Mouse (Mus musculus) intestine, embryonic 15.5 days (tissue): ENCODE data around the gene Exoc3l. TPM values are rescaled to one million over a fixed set of nuclear protein-coding genes. Genes with fewer than 3 reads are reported as not detected.

Experiments used
- ATAC-seq: fragments of 200-750 bp; cut with Nextera tagmentation; 2 replicates; pipeline ENCODE4 v1.8.0; 2017; ENCODE audit warnings: moderate TSS enrichment, moderate library complexity
- H3K27ac ChIP-seq: fragments of 300-500 bp; sonication (generic); 2 replicates; pipeline ENCODE4 v1.5.1; 2015; ENCODE audit warnings: mild to moderate bottlenecking, inconsistent platforms
- H3K27me3 ChIP-seq: fragments of 300-500 bp; sonication (generic); replicated peaks from 2 replicates; pipeline ENCODE4 v1.6.1; 2015; ENCODE audit warnings: inconsistent platforms
- H3K36me3 ChIP-seq: fragments of 300-500 bp; sonication (generic); 2 replicates; pipeline ENCODE4 v1.6.1; 2015; ENCODE audit warnings: inconsistent platforms
- H3K4me1 ChIP-seq: fragments of 300-500 bp; sonication (generic); replicated peaks from 2 replicates; pipeline ENCODE4 v1.6.1; 2015; ENCODE audit warnings: inconsistent platforms
- H3K4me2 ChIP-seq: fragments of 300-500 bp; sonication (generic); replicated peaks from 2 replicates; pipeline ENCODE4 v1.6.1; 2015; ENCODE audit warnings: mild to moderate bottlenecking, inconsistent platforms
- H3K4me3 ChIP-seq: fragments of 300-500 bp; sonication (generic); replicated peaks from 2 replicates; pipeline ENCODE4 v1.5.1; 2015; ENCODE audit warnings: inconsistent platforms
- H3K9ac ChIP-seq: fragments of 300-500 bp; sonication (generic); 2 replicates; pipeline ENCODE4 v1.6.1; 2015; ENCODE audit warnings: inconsistent platforms
- H3K9me3 ChIP-seq: fragments of 300-500 bp; sonication (generic); 2 replicates; pipeline ENCODE4 v1.6.1; 2016; ENCODE audit warnings: inconsistent platforms
- WGBS: fragments of 180-500 bp; shearing (Covaris S2); methylation state at CpG from one replicate; pipeline ENCODE4 v1.1.7; 2015; 5-methylcytosine and 5-hydroxymethylcytosine counted together
- polyA plus RNA-seq: library from polyadenylated mRNA; unstranded; fragments of >200 nt; fragmentation: Nextera tagmentation; extraction: Ambion mirVana; gene quantifications from 2 replicates; pipeline ENCODE4 v1.2.1, GENCODE M21; 2015

Gene Exoc3l
- polyA plus RNA-seq: 8.0 and 8.7 TPM in 2 replicates

DNA sequence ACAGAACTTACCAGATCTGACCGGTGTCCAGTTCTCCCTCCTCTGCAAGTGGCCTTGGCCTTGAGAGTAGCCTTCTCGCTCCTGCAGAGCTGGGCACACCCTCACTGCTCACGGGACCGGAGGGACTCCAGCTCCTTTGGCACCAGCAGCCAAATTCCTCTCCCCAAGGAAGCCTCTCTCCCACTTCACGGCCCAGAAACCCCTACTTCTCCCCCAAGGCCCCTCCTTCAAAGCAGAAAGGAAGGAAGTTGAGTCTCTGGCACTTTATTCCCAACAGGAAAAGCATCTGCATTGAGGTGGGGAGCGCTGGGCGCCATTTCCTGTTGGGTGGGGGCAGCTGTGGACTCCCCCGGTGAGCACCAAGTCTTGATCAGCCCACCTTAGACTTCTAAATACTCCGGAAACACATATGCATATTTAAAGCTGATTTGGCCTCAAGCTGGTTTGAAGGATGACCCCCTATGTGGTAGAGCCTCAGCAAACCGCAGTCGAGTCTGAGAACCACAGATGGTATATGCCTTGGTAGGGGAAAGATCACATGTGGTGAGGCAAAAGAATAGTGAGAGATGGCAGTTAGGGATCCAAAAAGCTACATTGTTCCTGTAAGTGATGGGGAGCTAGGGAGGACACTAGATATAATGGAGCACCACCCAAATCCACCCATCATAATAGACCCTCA is at the start of gene Exoc3l:
TSS of gene Exoc3l (minus strand) at position 207 of the 679 bp plus-strand sequence.
- 60% methylated on average over 11 of the region's 11 CpGs for WGBS
- Histone ChIP-seq H3K9me3 (no peaks in the 10 kb centered on the region), H3K4me3 (peak within 1 kb of the TSS; percentile 92), H3K36me3 (peaks cover 13% of the 10 kb centered on the region), H3K9ac (0 out of 2 replicates have a peak within 1 kb of the TSS, but pooled peaks have one; percentile 31), H3K27ac (no peak within 1 kb of the TSS), H3K4me2 (peak within 1 kb of the TSS; percentile 85), H3K27me3 (no peaks in the 10 kb centered on the region), H3K4me1 (peaks cover 13% of the 10 kb centered on the region)
- no peak for ATAC-seq

GRCm38 (mm10) chr8:105345061-105345975 is 49.4 kb upstream of the Exoc3l start:
- Histone ChIP-seq H3K9me3 (no peaks in the 10 kb centered on the region), H3K4me3 (no peak overlapping the region), H3K4me1 (peaks cover 53% of the 10 kb centered on the region), H3K27ac (peak overlapping the region; percentile 40; the same call in 1 of the 2 replicates), H3K9ac (0 out of 2 replicates have a peak overlapping the region, but pooled peaks have one; percentile 8), H3K27me3 (peaks cover 9% of the 10 kb centered on the region; the same call in 1 of the 2 replicates), H3K4me2 (peak overlapping the region; percentile 98), H3K36me3 (no peaks in the 10 kb centered on the region)
- no peak for ATAC-seq
- WGBS: 44% methylated on average over 7 of the region's 7 CpGs

DNA sequence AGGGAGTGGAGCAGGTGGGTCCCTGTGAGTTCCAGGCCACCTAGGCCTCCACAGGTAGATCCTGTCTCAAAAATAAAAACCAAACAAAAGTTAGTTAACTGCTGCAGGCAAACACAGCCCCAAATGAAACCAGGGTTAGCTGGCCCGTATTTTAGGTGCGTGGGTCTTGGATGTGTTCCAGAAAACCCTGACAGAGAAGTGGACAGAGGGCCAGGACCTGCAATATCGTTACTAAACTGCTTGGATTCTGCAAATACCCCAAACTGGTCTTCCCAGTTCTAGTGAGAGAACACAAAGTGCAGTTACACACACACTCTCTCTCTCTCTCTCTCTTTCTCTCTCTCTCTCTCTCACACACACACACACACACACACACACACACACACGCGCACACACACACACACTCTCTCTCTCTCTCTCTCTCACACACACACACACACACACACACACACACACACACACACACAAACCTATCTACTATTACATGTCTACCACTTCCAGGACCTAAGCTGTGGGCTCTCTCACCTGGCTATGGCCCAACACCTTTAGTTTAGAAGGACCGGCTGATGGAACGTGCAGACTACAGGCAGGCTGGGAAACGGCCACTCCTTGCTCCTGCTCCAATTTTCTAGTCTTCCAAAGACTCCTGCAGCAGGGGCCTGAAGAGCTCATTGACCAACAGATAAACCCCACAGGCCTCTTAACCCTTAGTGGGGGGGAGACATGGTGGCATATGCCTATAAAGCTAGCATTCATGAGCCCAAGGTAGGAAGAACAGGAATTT is 48.1 kb upstream of the Exoc3l start:
- no peak for ATAC-seq
- H3K4me1 ChIP-seq: peaks cover 50% of the 10 kb centered on the region
- H3K36me3 ChIP-seq: no peaks in the 10 kb centered on the region
- 47% methylated on average over 8 of the region's 8 CpGs for WGBS
- H3K9me3 ChIP-seq: no peaks in the 10 kb centered on the region
- H3K4me2 ChIP-seq: no peak overlapping the region
- no peak overlapping the region for H3K9ac ChIP-seq
- no peak overlapping the region; the same call in 1 of the 2 replicates for H3K27ac ChIP-seq
- 0 out of 2 replicates have a peak, but pooled peaks cover 6% of the 10 kb centered on the region for H3K27me3 ChIP-seq
- H3K4me3 ChIP-seq: no peak overlapping the region

- Histone ChIP-seq H3K27me3 (no peaks in the 10 kb centered on the region), H3K9ac (no peak overlapping the region), H3K4me2 (no peak overlapping the region), H3K4me1 (peaks cover 50% of the 10 kb centered on the region), H3K4me3 (no peak overlapping the region), H3K9me3 (no peaks in the 10 kb centered on the region), H3K27ac (no peak overlapping the region), H3K36me3 (no peaks in the 10 kb centered on the region)
- 58% methylated on average over 4 of the region's 4 CpGs for WGBS
- ATAC-seq: no peak
Measured at GRCm38 (mm10) chr8:105342768-105343167, 46.9 kb upstream of the Exoc3l start.

DNA sequence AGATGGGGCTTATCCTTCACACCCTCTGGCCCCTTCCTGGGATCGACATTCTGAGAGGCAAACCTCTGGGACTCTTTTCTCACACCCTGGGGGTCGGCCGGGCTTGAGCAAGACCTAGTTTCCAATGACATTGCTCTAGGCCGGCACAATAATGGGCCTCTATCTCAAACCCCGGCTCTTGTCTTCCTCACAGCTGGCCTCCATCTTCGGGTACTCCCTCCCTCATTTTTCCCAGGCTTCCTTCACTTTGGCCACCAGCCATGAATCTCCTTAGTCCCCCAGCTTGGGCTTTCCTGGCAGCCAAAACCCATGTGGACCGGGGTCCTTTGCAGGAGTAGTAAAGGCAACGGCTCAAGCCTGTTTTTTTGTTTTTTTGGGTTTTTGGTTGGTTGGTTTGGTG is 45.5 kb upstream of the Exoc3l start:
- Histone ChIP-seq H3K9me3 (no peaks in the 10 kb centered on the region), H3K9ac (no peak overlapping the region), H3K4me3 (no peak overlapping the region), H3K27ac (peak overlapping the region; percentile 54), H3K27me3 (no peaks in the 10 kb centered on the region), H3K36me3 (peaks cover 5% of the 10 kb centered on the region; the same call in 1 of the 2 replicates), H3K4me2 (peak overlapping the region; percentile 5; the same call in 1 of the 2 replicates), H3K4me1 (peaks cover 42% of the 10 kb centered on the region)
- no peak for ATAC-seq
- WGBS: 43% methylated on average over 8 of the region's 8 CpGs

GRCm38 (mm10) chr8:105339886-105340635 is 44.2 kb upstream of the Exoc3l start:
- Histone ChIP-seq H3K27ac (0 out of 2 replicates have a peak overlapping the region, but pooled peaks have one; percentile 54), H3K9me3 (no peaks in the 10 kb centered on the region), H3K4me3 (no peak overlapping the region), H3K36me3 (peaks cover 14% of the 10 kb centered on the region; the same call in 1 of the 2 replicates), H3K4me2 (no peak overlapping the region), H3K27me3 (no peaks in the 10 kb centered on the region), H3K9ac (no peak overlapping the region), H3K4me1 (peaks cover 29% of the 10 kb centered on the region)
- ATAC-seq: peak; percentile 50
- 57% methylated on average over 6 of the region's 6 CpGs for WGBS

DNA sequence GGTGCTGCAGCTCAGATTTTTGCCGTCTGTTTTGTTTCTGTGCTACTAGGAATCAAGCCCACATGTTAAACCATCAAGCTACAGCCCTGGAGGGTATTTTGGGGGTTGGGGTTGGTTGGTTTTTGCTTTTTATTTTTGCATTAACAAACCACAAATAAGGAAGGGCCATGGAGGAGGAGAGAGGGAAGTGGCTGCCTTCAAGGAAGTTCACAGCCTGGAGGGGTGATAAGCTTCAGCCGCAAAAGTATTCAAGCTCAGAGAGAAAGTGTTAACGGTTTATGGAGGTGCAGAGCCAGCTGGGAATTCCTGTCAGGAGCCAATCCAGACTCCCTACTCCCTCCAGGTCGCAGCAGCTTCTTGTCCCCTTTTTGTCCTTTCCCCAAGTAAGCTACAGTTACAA is 43.1 kb upstream of the Exoc3l start:
- H3K27me3 ChIP-seq: no peaks in the 10 kb centered on the region
- WGBS: 36% methylated on average over 4 of the region's 4 CpGs
- H3K36me3 ChIP-seq: peaks cover 23% of the 10 kb centered on the region
- H3K27ac ChIP-seq: no peak overlapping the region
- H3K4me3 ChIP-seq: no peak overlapping the region
- peaks cover 20% of the 10 kb centered on the region for H3K4me1 ChIP-seq
- no peak overlapping the region for H3K9ac ChIP-seq
- no peak for ATAC-seq
- H3K4me2 ChIP-seq: no peak overlapping the region
- H3K9me3 ChIP-seq: no peaks in the 10 kb centered on the region

- WGBS: 64% methylated on average over 32 of the region's 32 CpGs
- ATAC-seq: no peak
- no peaks in the 10 kb centered on the region for H3K27me3 ChIP-seq
- H3K36me3 ChIP-seq: peaks cover 32% of the 10 kb centered on the region
- no peaks in the 10 kb centered on the region for H3K9me3 ChIP-seq
- peaks cover 25% of the 10 kb centered on the region for H3K4me1 ChIP-seq
- no peak overlapping the region for H3K4me2 ChIP-seq
- no peak overlapping the region for H3K27ac ChIP-seq
- H3K9ac ChIP-seq: no peak overlapping the region
- no peak overlapping the region for H3K4me3 ChIP-seq
Measured at GRCm38 (mm10) chr8:105336373-105337130, 40.7 kb upstream of the Exoc3l start.

DNA sequence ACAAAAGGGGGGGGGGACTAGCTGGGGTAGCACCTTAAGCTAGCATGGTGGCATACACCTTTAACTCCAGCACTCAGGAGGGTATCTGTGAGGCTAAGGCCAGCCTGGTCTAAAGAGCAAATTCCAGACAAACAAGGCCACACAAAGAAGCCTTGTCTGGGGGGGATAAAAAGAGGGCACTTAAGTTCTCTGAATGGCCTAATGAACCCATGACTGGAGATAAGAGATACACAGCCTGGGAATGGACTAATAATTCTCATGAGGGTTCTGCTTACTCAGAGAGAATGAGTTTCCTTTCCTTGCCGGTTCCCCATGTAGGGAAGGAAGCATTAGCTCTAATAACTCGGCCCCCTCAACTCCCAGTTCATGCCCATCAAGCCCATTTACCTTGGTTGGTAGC is 36.6 kb upstream of the Exoc3l start:
- Histone ChIP-seq H3K4me3 (no peak overlapping the region), H3K27me3 (no peaks in the 10 kb centered on the region), H3K9me3 (no peaks in the 10 kb centered on the region), H3K4me2 (no peak overlapping the region), H3K9ac (no peak overlapping the region), H3K27ac (peak overlapping the region; percentile 71), H3K36me3 (peaks cover 67% of the 10 kb centered on the region), H3K4me1 (peaks cover 14% of the 10 kb centered on the region)
- peak; percentile 83 for ATAC-seq
- WGBS: 32% methylated on average over 2 of the region's 2 CpGs

DNA sequence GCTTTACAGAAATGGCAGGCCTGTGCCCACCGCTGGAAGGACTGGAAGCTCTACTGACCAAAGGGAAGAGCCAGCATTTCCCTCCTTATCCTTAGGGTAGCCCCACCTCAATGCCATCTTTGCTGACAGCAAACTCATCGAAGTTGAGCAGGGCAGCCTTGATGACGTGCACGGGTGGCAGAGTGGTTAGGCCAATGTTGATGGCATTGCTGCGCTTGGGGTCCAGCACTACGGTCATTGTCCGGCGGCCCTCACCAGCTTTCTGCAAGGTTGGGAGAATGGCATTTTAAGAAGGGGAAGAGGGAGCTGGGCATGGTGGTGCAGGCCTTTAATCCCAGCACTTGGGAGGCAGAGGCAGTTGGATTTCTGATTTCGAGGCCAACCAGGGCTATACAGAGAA is 36.0 kb upstream of the Exoc3l start:
- H3K4me3 ChIP-seq: no peak overlapping the region
- no peak overlapping the region for H3K27ac ChIP-seq
- no peak overlapping the region for H3K4me2 ChIP-seq
- WGBS: 94% methylated on average over 9 of the region's 9 CpGs
- no peaks in the 10 kb centered on the region for H3K27me3 ChIP-seq
- H3K36me3 ChIP-seq: peaks cover 67% of the 10 kb centered on the region
- no peak for ATAC-seq
- no peaks in the 10 kb centered on the region for H3K9me3 ChIP-seq
- H3K4me1 ChIP-seq: peaks cover 19% of the 10 kb centered on the region
- H3K9ac ChIP-seq: no peak overlapping the region

- no peak overlapping the region for H3K4me2 ChIP-seq
- no peaks in the 10 kb centered on the region for H3K27me3 ChIP-seq
- H3K4me3 ChIP-seq: no peak overlapping the region
- no peak for ATAC-seq
- WGBS: 94% methylated on average over 22 of the region's 22 CpGs
- H3K9ac ChIP-seq: no peak overlapping the region
- H3K4me1 ChIP-seq: peaks cover 21% of the 10 kb centered on the region
- H3K27ac ChIP-seq: no peak overlapping the region
- peaks cover 63% of the 10 kb centered on the region for H3K36me3 ChIP-seq
- H3K9me3 ChIP-seq: no peaks in the 10 kb centered on the region
Measured at GRCm38 (mm10) chr8:105331469-105331868, 35.6 kb upstream of the Exoc3l start.
